Mouse (Mus musculus): Measurements from ENCODE around the gene Tmem151b.

Gene Tmem151b

DNA sequence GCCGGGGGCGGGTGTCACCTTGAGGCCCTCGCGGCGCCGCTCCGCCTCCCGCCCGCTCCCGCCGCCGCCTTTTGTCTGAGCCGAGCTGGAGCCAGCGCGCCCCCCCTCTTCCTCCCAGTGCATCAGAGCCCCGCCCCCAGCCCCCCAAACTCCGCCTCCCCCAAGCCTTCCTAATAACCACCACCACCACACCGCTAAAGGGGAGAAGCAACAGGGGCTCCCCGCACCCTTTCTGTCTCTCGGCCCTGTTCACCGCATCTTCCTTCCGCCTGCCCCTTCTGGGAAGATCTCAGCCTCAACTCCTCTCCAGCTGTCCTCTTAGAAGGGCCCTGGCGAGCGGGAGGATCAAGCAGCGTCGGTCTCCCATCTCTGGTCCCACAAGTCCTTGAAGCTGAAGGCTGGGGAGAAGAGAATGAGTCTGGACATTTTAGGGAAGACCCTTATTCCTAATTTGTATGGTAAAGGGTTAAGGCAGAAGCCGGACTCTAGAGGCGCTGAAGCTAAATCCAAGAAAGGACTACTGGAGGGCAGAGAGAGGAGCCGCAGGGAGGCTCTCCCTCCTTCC is at the start of gene Tmem151b:
Gene Tmem151b (minus strand): TSS at position 61 of the 565 bp plus-strand sequence.
- peak; percentile 27 for ATAC-seq (ENCODE audit: low TSS enrichment)

DNA sequence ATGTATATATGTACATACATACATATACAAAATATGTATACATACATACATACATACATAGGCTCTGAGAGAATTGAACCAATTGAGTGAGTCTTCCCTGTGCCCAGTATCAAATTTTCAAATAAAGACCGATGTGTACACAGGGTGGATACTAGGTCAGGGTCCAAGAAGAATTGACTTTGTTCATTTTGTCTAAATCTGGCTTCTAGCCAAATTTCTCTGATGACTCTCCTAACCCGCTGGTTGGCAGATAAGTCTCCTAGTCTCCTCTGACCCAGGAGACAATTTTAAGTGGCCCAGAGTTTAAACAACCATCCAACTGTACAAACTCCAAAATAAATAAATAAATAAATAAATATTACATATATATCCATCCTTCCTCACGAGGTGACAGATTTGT is 49.4 kb upstream of the Tmem151b start:
- no peak for ATAC-seq (ENCODE audit: low TSS enrichment)

DNA sequence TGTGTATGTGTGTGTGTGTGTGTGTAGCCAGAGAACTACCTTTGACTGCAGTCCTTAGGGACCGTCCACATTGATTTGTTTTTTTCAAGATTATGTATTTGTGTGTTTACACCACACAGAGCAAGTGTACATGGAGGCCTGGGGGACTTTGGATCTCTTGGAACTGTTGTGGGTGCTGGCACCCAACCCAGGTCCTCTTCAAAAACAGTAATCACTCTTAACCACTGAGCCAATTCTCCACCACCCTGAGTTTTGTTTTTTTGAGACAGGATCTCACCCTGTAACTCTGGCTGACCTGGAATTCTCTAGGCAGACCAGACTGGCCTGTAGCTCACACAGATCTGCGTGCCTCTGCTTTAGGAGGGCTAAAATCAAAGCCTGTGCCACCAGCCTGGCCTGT is 48.9 kb upstream of the Tmem151b start:
- ATAC-seq (ENCODE audit: low TSS enrichment), result no peak

DNA sequence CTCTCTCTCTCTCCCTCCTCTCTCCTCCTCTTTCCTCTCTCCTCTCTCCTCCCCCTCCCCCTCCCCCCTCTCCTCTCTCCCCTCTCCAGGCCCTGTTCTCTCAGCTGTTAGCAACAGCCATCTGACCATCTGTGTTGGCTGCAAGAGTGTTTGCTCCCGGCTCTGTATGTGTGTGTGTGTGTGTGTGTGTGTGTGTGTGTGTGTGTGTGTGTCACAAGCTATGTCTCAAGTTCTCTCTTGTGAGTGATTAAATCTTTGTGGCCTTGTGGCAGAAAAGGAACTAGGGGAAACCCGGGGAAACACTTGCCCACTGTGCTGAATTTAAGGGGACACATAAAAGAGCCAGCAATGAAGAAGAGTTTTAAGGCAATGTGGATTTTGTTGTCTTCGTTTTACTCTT is 48.3 kb upstream of the Tmem151b start:
- no peak for ATAC-seq (ENCODE audit: low TSS enrichment)

DNA sequence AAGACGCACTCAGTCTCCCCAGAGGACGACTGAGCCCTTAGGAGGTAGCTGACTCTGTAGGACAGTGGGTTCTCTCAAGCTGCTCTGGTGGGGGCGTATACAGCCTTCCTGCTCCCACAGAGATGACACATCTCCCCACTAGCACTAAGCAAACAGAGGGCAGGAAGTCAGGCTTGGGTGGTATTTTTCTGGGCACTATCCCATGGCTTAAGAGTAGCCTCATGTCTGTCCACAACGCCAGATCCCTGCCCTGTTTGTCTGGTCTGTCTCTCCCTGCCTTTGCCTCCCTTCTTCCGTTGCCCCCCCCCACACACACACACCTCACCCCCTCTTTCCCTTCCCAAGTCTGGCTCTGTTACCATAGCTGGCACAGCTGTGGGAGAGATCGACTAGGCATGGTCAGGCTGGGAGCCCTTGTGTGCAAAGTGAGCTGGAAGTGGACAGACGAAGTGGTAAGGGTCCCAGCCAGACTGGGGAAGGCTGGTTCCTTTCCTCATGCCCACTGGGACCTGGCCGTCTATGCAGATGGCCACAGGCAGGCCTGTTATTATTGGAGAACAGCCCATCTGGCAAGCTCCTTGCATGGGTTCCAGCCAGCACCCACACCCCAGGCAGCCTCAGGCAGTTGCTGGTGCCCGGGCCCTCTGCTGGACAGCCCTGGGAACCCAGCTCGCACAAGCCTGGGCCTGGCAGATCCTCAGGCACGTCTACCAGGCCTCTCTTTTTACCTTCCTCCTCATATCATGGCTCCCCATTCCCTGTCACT is 47.3 kb upstream of the Tmem151b start:
- peak; percentile 64 for ATAC-seq (ENCODE audit: low TSS enrichment)

DNA sequence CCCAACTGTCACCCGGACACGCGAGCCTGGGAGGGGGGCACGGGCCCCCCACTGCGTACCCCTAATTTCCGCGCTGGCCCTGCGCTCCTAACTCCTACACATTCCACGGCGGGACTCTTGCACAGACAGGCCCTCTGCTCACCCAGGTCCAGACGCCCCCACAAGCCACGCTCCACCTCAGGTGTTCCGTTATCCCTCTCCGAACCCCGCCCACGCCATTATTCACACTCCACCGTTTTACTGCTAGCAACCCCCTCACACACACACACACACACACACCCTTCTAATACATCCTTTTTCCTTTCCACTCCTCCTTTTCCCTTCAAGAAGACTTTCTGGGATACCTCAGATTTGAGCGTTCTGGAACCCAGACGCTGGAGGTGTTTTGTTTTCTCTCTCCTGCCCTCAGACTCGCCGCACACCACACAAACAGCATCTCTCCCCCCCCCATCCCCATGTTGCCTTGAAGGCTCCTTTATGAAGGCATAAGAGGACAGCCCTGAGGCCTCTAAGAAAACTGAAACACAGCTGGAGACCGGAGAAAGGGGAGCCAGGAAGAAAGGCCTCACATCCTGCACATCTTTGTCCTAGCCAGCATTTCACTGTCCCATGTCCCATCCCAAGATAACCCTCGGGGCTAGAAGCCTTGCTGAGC is 46.4 kb upstream of the Tmem151b start:
- no peak for ATAC-seq (ENCODE audit: low TSS enrichment)

DNA sequence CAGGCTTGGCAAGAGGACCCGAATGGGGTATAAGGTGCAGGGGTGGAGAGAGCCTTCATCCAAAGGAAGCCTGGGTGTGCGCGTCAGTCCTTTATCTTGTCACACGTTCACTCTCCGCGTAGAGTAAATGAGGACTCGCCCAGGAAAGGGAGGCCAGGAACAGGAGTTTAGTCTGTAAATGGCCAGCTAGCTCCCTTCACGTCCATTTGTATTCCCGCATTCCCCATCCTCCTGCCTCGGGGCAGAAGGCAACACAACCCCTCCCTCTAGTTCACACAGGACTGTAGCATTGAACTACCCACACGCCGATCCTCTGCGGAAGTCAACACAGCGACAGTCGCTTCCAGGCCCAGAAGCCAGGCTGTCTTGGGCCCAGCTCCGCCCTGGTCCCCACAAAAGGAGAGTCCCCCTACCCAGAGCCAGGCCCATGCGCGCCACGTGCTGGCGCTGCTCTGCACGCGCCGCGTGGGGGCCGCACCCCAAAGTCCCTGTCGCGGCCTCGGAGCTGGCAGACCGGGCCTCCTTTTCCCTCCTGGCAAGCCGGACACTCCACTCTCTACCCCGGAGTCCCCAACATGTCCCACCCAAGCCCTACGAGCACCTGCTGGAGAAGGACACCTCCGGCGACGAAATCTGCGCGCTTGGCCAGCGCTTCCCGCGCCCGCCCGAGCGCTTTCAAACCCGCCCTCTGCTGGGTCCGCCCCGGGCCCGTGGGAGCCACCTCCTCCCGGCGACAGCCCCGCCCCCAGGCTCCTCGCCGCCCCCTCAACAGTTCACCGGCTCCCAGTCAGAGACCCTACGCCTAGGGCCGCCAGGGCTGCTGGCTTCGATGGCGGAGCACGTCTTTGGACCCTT is 45.6 kb upstream of the Tmem151b start:
- ATAC-seq (ENCODE audit: low TSS enrichment), result 0 out of 2 replicates have a peak, but pooled peaks have one; percentile 7

DNA sequence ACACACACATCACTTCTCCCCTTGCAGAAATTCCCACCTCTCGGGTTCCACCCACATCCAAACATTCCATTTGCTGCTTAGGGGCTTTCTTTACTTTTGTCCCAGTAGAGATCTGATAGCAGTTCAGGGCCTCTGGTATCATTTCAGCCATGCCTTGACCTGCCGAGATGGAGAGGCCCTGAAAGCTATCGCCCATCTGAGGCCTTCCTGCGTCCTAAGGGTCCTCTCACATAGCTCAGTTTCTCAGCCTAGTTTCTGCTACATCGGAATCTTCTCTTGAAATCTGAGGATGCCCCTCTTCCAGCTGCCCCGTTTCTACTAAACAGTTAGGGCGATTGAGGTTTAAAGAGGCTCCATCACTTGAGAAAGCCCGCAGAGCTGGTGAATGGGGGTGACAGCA is 44.7 kb upstream of the Tmem151b start:
- no peak for ATAC-seq (ENCODE audit: low TSS enrichment)

DNA sequence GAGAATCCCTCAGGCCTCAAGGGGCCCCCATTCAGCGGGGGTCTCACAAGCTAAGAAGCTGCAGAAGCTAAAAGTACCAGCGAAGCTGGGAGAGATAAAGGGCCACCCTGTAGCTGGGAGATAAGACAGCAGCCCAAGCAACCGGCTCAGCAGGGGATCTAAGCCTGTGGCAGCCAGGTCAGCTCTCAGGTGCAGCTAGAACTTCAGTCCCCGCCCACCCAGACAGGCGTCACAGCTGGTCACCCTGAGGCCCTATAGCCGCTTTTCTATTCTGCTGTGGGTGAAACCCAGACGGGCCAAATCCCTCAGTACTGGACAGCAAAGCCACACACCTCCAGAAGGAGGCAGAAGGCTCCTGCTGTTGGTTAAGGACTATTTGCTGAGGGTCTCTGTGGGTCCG is 44.0 kb upstream of the Tmem151b start:
- no peak for ATAC-seq (ENCODE audit: low TSS enrichment)

DNA sequence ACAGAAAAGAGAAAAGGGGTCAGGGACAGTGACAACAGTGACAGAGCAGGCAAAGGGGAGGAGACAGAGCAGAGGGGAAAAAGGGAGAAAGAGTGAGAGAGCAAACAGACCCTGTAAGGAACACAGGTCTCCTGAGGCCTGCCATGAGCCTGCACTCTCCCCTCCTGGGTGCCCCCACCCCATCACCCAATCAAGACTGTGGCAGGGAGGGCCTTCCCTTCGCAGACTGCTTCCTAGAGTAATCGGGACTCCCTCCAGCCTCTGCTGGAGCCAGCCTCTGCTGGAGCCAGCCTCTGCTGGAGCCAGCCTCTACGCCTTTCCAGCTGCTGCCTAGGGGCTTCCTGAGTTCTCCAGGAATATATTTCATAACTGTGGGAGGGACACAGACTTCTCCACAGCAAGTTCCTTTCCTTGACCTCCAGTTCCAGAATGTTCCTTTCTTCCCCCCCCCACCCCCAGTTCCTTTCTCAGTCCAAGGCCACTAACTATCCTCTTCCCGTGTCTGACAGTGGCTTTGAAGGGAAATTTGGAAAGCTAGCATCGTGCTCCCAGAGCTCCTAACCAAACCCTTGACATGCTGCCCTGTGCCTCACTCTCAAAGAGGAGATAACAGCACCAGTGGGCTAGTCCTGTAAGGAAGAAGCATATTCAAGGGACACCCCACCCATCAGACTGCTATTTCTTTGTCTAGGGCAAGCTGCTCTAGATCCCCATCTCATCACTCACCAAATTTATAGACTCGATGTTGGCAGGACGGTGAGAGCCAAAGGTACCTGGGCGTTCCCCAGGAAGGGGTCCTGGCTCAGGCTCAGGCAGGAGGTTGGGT is 43.3 kb upstream of the Tmem151b start:
- peak; percentile 17; the same call in 1 of the 2 replicates for ATAC-seq (ENCODE audit: low TSS enrichment)

DNA sequence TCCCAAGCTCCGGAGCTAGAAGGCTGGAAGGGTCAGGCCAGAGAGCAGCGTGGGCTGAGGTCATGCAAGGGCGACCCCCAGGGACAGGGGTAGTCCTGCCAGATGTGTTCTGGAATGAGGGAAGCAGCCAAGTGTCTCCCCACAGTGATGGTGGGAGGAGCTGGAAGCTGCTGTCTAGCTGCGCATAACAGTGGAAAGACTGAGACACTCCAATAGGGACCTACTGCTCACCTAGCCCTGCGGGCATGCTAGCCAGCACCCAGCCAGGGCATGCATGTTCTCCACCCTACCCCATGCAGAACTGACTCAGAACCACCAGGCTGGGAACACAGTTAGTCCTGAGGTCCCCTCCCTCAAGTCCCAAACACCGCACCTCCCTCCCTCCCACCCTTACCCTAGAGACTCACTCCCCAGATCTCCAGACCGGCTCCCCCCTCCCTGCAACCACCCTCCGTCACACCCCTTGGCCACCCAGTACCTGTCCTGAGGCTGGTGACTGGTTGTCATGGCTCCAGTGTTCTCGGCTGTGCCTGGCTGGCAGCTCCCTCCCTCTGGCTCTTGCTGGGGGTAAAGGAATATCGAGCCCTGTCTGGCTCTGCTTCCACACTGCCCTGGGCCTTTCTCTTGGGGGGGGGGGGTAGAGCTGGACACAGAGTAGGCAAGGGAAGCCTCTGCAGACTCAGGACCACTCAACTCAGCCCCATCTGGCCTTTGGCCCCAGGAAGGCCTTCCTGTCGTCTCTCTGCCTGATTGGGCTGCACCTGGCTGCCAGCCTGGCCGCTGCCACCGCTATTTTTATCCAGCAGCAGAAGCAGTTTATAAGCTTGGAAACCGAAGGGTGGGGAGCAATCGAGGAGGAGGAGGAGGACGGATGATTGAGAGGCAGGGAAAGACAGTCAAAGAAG is 42.5 kb upstream of the Tmem151b start:
- peak; percentile 27; the same call in 1 of the 2 replicates for ATAC-seq (ENCODE audit: low TSS enrichment)

DNA sequence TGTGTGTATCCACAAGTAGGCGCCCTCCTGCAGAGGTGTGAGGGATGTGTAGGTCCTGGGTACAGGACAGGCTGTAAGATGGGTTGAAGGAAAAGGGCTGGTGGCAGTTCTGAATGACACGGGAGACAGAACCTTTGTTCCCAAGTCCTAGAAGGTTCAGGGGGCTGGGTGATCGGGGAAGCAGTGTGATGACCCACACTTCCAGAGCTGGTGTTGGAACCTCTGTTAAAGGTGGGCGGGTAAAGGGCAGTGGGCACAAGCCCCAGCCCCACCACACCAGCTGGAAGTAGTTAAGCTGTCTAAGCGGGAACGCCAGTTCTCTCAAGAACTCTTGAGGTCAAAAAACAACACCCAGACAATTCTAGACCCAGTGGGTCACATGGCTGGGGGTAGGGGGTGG is 40.9 kb upstream of the Tmem151b start:
- ATAC-seq (ENCODE audit: low TSS enrichment), result no peak

DNA sequence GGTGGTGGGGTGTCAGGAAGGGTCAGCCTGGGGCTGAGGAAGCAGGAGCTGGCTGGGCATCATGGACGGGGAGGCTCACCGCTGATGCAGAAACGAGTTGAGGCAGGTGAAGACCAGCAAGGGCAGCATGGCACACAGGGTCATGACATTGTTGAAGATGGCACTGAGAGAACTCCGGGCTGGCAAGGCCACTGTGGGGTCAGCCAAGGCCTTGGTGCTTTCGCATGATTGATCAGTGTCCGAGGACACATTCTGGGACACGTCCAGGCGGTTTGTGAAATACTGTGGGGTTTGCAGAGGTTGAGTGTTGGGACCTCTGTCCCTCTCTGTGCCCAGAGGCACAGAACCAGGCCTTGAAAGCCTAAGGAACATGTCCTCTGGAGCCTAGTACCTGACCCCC is 40.4 kb upstream of the Tmem151b start:
- no peak for ATAC-seq (ENCODE audit: low TSS enrichment)

DNA sequence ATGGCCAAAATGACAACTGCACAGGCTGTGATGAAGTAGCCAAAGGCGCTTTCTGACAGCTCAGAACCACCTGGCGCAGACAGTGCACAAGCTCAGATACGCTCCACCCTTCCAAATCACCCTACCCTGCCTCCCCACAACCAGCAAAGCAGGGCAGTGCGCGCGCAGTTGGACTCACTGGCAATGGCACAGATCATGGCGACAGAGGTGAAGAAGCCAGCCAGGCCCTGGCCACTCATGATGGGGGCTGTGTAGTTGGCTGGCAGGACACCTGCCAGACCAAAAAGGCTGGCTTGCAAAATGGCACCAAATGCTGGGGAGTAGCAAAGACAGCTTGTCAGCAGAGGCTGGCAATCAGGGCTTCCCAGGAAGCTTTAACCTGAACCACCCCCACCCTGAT is 39.8 kb upstream of the Tmem151b start:
- ATAC-seq (ENCODE audit: low TSS enrichment), result no peak

DNA sequence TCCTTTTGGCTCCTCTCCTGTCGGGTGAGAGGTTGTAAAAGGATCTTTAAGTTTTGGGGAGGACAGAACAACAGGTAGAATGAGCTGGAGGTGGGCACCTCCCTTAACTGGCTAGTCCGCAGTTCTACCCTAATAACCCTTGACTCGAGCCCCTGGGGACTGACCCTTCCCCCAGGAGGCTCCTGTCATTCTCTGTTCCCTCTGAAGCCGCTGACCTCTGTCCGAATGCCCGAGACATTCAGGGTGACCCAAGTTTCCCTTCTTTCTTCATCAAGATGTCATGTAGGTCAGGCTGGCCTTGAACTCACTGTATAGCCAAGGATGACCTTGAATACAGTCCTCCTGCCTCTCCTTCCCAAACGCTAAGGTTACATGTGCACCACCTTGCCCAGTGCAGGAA is 38.9 kb upstream of the Tmem151b start:
- no peak for ATAC-seq (ENCODE audit: low TSS enrichment)

DNA sequence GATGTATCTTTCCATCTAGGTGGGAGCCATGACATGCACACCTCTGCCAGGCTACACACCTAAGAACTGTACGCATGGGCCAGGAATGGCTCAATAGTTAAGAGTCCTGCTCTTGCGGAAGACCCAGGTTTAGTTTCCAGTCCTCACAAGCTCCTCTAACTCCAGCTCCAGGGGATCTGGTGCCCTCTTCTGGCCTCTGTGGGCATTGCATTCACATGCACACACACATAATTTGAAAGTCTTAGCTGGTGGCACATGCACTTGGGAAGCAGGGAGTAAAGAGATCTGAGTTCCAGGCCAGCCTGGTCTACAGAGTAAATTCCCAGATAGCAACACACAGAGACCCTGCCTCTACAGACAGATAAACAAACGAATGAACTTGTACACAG is 37.0 kb upstream of the Tmem151b start:
- ATAC-seq (ENCODE audit: low TSS enrichment), result no peak

DNA sequence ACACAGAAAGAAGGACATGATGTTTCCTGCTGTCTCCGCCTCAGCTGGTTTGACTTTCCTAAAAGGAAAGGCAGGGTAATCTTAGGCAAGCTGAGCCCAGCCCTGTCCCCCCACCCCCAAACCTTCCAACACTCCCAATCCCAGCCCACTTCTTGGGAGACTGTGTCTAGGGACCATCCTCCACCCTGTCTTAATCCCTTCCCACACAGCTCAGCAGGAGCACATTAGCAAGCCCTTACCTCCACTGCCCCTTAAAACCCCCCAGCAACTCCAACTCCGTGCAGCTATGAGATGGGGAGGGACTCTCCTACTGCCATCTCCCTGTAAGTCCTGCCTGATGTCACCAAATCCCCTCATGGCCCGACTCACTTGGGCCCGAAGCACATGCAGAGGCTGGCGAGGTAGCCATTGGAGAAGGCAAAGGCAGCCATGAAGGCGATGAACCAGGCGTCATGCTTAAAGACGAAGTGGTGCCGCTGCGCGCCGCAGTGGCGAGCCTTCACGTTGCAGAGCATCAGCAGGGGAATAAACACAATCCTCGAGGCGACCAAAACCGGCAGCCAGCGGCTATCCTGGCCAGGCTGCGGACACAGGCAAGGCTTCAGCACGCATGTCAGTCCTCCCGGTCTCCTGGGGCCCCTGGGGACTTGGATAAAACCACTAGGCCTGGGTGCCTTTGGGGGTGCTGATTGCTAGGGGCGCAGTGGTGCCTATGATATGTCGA is 36.4 kb upstream of the Tmem151b start:
- peak; percentile 8; the same call in 1 of the 2 replicates for ATAC-seq (ENCODE audit: low TSS enrichment)

DNA sequence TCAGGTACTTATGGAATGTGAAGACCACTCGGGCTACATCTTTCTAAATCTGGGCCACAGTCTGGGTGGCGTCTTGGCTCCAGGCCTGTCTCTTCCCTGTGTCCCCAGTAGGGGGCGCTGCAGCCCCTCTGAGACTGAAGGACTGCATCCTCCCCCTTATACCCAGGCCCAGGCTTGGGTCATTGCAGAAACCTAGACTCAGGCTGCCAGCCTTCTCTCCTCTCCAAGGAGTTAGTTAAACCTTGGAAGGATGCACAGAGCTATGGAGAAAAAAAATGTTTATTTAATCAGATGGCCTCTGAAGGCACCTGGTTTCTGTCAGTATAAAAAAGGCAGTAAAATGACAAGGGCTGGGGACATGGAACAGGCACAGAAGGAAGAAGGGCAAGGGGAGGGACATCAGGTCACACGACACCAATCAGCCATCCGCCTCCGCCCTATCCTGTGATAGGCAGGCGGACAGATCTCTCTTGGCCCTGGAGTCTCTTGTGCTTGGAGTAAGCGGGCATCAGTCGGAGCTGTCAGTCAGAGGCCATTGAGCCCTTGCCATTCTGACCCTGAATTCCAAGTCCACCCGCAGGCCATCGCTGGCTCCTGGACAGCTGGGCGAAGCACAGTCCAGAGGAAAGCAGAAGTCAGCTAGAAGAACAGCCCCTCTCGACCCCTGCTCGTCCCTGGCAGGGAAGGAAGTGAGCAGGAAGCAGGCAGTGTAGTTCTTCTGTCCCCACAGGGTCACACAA is 35.6 kb upstream of the Tmem151b start:
- peak; percentile 32 for ATAC-seq (ENCODE audit: low TSS enrichment)
